Mouse (Mus musculus): ENCODE results near the gene Nr4a2.
A peak's percentile ranks its signal among the peaks of the same experiment; 100 is the strongest.

Nr4a2 gene

DNA sequence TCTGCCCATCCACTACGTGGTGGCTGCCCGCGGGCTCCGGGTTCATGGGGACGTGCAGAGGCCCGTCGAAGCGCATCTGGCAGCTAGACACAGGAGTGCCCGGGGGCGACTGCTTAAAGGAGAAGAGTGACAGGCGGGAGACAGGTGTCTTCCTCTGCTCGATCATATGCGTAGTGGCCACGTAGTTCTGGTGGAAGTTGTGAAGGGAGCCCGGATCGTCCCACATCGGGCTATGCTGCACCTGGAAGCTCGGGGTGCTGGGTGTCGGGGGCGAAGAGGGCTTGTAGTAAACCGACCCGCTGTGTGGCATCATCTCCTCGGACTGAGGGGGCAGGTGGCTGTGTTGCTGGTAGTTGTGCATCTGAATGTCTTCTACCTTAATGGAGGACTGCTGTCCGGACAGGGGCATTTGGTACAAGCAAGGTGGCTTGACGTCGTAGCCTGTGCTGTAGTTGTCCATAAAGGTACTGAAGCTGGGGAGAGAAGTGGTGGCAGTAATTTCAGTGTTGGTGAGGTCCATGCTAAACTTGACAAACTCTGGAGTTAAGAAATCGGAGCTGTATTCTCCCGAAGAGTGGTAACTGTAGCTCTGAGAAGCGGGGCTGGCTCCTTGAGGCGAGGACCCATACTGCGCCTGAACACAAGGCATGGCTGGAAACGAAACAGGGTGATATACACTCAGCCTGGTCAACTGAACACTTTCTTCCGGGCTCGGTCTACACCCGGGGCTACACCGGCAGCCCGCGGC, 11.8 kb downstream of the Nr4a2 start:
- no peak for DNase-seq

DNA sequence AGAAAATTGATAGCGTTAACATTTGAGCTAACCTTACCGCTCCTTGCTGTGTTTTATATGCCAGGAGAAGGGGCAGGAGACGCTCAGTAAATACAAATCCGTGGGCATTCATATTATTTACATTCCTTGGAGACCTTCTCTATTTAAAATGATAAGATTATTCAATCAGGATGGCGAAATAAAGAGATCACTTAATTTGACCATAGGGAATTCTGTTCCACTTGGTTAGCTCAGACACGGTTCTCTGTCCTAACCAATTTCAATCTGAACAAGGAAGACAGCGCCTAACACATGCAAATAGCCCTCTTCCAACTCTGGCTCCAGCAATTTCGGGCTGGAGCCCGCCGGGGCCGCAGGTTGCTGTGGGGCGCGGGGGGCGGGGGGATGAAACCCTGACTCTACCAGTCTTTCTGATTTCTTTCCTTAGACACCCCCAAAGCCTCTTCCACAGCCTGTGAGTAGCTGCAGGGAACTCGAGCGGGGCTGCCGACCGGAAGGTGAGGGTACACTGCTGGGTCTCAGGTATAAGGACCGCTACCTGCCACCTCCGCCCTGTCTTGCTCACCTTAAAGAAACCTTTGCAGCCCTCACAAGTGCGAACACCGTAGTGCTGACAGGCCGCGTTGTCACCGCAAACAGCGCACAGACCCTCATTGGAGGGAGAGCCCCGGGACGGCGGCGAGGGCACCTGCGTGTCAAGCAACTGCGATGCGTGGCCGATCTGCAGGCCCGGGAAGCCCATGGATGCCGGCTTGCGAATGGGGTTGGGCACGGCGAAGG, 12.6 kb downstream of the Nr4a2 start:
- no peak for DNase-seq

DNA sequence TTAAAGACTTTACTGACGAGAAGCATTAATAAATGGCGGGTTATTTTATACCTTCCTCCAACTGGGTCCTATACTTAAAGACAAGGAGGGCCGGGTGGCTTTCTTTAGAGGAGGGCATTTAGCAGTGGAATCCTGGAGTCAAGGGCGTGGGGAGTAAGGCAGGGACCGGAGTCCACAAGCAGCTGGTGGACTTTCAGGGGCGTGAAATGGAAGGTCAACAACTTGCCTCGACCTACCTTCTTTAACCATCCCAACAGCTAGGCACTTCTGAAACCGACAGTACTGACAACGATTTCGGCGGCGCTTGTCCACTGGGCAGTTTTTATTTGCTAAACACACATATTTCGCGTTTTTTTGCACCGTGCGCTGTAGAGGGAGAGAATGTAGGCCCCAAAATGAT, 13.4 kb downstream of the Nr4a2 start:
- no peak for DNase-seq

DNA sequence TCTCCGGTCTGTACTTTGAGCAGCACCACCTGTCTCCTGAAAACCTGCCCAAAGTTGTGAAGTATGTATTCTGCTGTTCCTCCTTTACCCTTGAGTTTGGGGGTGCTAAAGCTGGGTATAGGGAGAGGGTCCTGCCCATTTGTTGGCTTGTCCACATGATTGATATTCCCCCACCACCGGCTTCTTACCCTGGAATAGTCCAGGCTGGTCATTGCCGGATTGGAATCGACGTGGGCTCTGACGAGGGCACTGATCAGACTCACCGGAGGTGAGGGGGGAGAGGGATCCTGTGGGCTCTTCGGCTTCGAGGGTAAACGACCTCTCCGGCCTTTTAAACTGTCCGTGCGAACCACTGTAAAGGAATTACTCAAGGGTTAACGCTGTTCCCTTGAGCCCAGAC, 13.9 kb downstream of the Nr4a2 start:
- no peak for DNase-seq

DNA sequence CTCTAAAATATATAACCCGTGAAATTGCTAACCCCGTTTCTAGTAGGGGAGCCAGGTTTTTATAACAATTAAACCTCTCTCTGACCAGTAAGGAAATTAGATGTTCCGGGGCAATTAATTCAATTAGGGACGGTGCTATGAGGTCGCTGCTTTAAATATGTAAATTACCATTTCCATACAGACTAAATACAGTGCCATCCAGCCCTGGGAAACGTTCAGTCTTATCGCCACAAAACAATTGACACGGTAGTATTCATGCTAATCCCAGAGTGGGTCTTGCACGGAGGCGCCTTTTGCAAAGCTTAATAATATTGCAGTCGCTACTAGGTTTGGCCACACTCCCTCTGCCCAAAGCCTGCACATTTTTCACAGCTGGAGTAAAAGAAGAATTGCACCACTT, 14.5 kb downstream of the Nr4a2 start:
- DNase-seq = no peak

DNA sequence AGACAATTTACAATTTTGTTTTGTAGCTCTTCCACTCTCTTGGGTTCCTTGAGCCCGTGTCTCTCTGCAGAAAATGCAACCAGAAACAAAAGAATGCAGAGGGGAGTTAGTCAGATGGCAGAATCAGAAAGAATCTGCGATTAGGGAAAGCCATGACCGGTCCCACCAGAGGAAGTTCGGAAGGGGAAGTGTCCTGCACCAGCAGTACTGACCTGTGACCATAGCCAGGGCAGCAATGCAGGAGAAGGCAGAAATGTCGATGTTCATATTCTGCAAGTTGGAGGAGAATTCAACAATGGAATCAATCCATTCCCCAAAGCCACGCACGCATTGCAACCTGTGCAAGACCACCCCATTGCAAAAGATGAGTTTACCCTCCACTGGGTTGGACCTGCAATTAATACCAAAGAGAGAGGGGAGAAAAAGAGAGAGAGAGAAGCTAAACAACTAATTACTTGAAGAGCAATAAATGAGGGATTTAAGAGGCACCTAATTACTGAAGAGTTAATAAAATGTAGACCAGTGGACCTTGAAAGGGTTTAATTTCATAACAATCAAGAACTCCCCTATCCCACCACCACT, 15.4 kb downstream of the Nr4a2 start:
- DNase-seq = no peak

DNA sequence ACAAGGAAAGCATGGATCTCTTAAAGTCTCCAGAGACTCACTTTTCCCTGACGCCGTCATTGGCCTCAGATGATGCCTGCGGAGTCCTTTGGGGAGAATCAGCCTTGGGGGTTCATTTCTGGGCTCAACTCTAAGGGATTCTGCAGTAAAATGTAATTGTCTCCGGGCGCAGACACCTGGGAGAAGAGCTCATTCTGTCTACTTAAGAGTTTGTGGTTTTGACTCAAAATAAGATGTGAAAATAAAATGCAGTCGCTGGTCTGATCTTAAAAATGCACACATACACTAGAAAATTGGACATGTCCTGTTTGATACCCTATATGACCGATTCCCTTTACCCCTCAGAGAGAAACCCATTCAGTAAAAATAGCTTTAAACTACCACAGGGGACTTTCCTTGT, 18.4 kb downstream of the Nr4a2 start:
- no peak for DNase-seq

DNA sequence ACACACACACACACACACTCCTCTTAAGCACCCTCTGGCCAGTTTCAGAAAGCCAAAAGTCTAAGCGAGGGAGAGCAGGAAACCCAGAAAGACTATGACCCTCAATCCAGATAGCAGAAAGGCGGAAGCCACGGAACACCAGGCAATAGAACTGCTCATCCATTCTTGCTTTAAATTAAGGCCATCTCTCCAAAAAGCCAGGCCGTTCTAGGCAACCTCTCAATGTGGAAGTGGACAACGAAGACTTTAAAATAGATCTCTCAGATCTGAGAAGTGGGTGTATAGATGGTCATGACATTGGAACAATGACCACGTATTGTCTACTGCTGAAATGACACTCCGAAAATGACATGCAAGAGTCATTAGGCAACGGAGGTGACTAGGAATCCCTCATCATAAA, 19.1 kb downstream of the Nr4a2 start:
- no peak for DNase-seq

DNA sequence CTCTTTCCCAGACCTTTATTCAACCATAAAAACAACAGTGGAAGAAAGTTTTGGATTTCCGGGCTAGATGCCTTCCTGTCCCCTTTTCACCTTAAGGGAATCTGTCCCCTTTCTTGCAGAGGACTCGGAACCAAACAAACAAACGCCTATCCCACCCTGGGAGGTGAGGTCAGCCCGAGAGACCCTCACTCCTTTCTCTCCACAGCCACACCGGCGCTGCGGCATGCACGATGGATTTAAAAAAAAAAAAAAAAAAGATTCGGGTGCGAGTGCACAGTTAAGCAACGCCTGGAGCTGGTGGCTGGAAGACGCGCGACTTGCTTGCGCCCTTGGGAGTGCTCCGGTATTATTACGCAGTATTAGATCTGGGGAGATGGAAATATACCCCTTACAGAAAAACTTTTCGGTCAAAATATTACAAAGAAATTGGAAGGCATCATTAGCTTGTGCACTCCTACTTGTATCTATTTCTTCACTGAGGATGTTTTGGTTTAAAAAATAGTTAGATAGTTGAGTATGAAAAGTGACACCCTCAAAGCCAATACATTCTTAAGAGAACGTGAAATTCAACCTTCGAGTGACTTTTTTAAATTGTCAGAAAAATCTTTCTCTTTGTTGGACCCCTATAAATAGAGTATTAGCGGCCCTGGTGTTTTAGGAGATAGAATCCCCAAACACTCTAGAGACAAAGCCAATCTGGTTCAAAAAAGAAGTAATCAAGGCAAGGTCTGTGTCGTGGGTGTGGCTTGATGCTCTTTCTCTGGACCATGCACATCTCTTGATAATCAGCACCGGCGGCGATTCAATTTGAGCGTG, 19.8 kb downstream of the Nr4a2 start:
- no peak for DNase-seq

DNA sequence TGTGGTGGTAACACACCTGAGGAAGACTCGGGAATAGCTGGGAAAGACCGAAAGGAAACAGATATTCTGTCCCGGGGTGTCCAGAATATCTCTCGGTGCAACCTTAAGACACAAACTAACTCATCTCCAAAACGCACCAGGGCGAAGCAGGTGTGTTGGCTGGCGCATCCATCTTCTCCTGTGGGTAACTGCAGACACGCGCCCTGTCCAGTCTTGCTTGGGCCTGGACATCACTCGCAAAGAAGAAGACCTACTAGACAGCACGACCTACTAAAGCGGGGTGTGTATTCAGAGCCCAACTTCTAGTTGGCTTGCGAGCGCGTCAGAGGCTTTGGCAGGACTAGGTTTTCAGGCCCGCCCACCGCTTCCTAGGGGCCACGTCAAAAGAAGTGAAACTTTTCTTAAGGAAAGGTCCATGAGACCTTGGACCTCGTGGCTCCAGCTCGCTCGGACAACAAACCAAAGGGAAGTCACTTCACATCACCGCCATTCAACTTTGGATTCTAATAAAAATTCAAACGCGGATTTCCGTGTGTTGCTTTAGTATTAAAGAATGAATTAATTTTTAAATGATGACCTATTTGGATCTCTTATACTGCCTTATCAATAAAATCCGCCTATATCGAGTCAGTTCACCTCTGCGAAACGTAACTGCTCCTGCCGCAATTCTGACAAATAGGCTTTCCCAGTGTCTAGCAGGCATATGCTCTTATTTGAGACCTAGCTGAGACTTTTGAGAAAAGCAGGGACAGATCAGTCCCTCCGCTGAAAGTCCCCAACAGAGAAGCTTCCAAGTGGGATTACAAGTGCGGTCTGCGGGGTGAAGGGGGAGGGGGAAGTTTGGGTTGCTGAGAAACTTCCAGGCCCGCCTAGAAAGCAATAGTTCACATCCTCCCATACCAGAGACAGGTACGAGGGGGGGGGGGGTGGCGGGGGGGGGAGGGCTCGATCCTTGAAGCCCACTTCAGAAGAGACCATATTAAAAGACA, 20.7 kb downstream of the Nr4a2 start:
- no peak for DNase-seq

DNA sequence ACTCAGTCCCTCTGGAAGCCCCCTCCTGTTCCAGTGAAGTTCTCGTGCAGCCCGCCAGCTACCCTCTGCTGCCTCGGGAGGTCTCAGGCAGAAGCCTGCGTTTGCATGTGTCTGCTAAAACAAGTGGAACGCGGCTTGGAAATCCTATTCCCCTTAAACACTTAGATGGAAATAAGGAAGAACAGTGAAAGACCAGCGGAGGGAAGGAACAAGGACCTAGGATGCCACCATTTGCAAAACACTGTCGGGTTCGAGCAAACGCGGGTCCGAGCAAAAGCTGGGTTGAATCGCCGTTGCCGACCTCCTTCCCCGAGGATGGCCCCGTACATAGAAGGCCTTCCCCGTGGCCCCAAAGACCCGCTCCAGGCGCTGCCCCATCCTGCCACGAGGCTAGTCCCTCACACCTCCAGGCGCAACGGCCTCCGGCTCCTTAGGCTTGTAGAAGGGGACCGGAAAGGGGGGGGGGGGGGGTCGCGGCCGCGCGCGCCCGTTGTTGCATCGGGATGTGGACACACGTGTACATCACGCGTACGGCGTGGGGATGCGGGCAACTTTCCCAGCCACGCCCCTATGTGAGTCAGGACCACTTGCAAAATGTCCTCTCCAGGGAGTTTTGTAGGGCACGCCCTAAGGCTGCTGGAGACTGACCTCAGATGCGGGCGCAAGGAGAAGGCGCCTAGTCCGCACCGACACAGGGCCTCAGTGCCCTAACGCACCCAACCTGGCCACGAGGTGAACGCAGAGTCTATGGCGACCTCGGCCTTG, 21.5 kb downstream of the Nr4a2 start:
- peak; percentile 31 for DNase-seq

DNA sequence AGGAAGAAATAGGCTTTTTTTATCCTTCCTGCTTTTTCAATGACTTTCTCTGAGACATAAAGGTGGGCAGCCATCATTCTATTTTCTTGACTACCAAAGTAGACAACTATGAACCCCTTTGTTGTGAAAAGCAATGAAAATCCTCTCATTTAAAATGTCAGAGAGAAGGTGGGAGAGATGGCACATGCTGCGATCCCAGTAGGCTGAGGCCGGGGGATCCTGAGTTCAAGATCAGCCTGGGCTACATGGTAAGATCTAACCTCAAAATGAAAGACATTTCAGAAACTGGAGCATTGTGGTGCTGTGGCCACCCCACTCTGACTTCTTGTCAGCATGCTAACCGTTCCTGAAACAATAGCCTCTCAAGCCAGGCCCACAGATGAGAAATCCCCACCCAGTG, 23.6 kb downstream of the Nr4a2 start:
- no peak for DNase-seq

DNA sequence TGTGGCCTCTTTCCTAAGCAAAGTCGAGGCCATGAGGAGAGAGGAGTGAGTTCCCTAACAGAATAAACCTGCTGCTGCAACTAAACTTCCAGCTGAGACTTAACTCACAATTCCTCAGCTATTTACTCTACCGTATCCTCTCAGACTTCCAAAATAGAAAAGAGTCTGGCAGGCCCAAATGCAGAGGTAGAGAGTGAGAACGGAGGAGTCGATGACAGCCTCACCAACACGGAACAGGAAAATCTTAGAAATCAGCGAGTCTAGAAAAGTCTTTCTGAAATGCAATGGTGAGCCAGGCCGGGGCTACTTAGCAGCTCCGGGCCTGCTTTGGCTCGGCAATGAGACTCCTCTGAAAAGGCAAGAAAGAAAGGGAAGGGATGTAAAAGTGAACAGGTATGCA, 51.4 kb downstream of the Nr4a2 start:
- no peak for DNase-seq

DNA sequence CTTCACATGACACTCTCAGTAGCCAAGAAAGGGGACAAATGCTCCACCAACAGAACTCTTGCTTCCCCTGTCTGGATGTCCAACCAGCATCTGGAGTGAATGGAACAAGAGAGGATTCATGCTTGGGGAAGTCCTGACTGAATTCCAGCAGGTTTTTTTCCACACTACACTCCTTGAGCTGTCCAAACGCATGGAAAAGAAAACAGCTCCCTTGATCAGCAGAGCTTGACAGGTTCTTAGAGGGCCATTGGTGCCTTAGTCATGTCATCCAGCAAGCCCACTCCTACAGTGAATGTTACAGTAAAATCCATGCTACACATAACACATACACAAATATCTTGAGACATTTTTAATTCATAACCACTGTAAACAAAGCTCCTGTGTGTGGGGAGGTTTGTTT, 60.3 kb downstream of the Nr4a2 start:
- DNase-seq = no peak

Data from lung, postnatal 36 days (tissue).